In genomic region chr17:83545756-83546742, GRCm38 (mm10) we compare ENCODE assay signal across 8 mouse cellular contexts. TPM values are rescaled to one million over a fixed set of nuclear protein-coding genes. Genes with fewer than 3 reads are reported as not detected.
DNase-seq lines count a peak whose midpoint lies in the region; ATAC-seq and TF ChIP-seq lines count a peak whose summit lies in the region.

No protein-coding gene starts in this region.

- TF ChIP-seq CTCF in cerebellum, adult 2 months (IDR thresholded peaks at IDR 0.05; ENCODE audit: borderline replicate concordance, insufficient read depth, low read depth, low read length), result no peak
- TF ChIP-seq CTCF in thymus, adult 2 months (IDR thresholded peaks at IDR 0.05; ENCODE audit: borderline replicate concordance, control insufficient read depth, extremely low read depth, insufficient read depth, low read length, poor library complexity), result no peak

- 46% methylated on average over 35 of the region's 35 CpGs for WGBS in cerebellum, adult 2 months
- 55% methylated on average over 35 of the region's 35 CpGs for WGBS in thymus, adult 2 months
- WGBS in hindbrain, embryonic 12.5 days, result 7% methylated on average over 35 of the region's 35 CpGs
- 5% methylated on average over 35 of the region's 35 CpGs for WGBS in midbrain, embryonic 11.5 days

- peak overlapping the region; percentile 49 for H3K4me2 ChIP-seq in hindbrain, embryonic 12.5 days (replicated peaks)
- H3K4me2 ChIP-seq in midbrain, embryonic 11.5 days, result peak overlapping the region; percentile 43

- peak overlapping the region; percentile 21 for H3K4me3 ChIP-seq in cerebellum, adult 2 months (replicated peaks; ENCODE audit: insufficient read depth, low read depth, low read length)
- peak overlapping the region; percentile 20 for H3K4me3 ChIP-seq in thymus, adult 2 months (ENCODE audit: control insufficient read depth, insufficient read depth, low read length)
- H3K4me3 ChIP-seq in hindbrain, embryonic 12.5 days, result peak overlapping the region; percentile 25
- peak overlapping the region; percentile 23 for H3K4me3 ChIP-seq in midbrain, embryonic 11.5 days (ENCODE audit: low read depth, low read length)

- no peaks in the 10 kb centered on the region for H3K36me3 ChIP-seq in thymus, adult 2 months (ENCODE audit: control insufficient read depth, insufficient read depth, low read length)
- no peaks in the 10 kb centered on the region for H3K36me3 ChIP-seq in hindbrain, embryonic 12.5 days
- no peaks in the 10 kb centered on the region for H3K36me3 ChIP-seq in midbrain, embryonic 11.5 days (ENCODE audit: control insufficient read depth, insufficient read depth, low read length)

- H3K9ac ChIP-seq in hindbrain, embryonic 12.5 days, result peak overlapping the region; percentile 50
- peak overlapping the region; percentile 49; the same call in 1 of the 2 replicates for H3K9ac ChIP-seq in midbrain, embryonic 11.5 days (ENCODE audit: low read length)

- ATAC-seq in hindbrain, embryonic 12.5 days (ENCODE audit: low FRiP score), result peak; percentile 82
- ATAC-seq in midbrain, embryonic 11.5 days (ENCODE audit: low FRiP score), result peak; percentile 66
- no peak for ATAC-seq in megakaryocyte, adult 5-6 weeks (ENCODE audit: poor library complexity, severe bottlenecking)

- no peak overlapping the region for H3K27ac ChIP-seq in cerebellum, adult 2 months (ENCODE audit: insufficient read depth, low read length)
- no peak overlapping the region for H3K27ac ChIP-seq in thymus, adult 2 months (ENCODE audit: control insufficient read depth, insufficient read depth, low read length)
- peak overlapping the region; percentile 44 for H3K27ac ChIP-seq in hindbrain, embryonic 12.5 days
- H3K27ac ChIP-seq in midbrain, embryonic 11.5 days (ENCODE audit: low read depth, low read length), result no peak overlapping the region; the same call in 1 of the 2 replicates

- peak; percentile 9 to 11 for DNase-seq in cerebellum, adult 2 months
- no peak for DNase-seq in cerebellum, adult 8-10 months
- DNase-seq in thymus, adult 2 months, result no peak
- no peak for DNase-seq in thymus, postnatal 10 days (ENCODE audit: low spot score in 2 of 2)
- DNase-seq in midbrain, embryonic 11.5 days (ENCODE audit: low spot score, missing footprints), result peak; percentile 93
- DNase-seq in cerebellum, postnatal 36 days, result no peak

- no peak for TF ChIP-seq POLR2A in cerebellum, adult 2 months (IDR thresholded peaks at IDR 0.05; ENCODE audit: borderline replicate concordance, insufficient read depth, low read length)
- TF ChIP-seq POLR2A in thymus, adult 2 months (IDR thresholded peaks at IDR 0.05; ENCODE audit: control insufficient read depth, extremely low read depth, insufficient read depth, low read length, poor library complexity), result no peak

- no peaks in the 10 kb centered on the region for H3K27me3 ChIP-seq in cerebellum, adult 2 months (ENCODE audit: control insufficient read depth, insufficient read depth, low read length)
- no peaks in the 10 kb centered on the region for H3K27me3 ChIP-seq in thymus, adult 2 months (ENCODE audit: control insufficient read depth, insufficient read depth, low read length)
- H3K27me3 ChIP-seq in hindbrain, embryonic 12.5 days, result peaks cover 29% of the 10 kb centered on the region
- H3K27me3 ChIP-seq in midbrain, embryonic 11.5 days (ENCODE audit: control insufficient read depth, insufficient read depth, low read length), result peaks cover 21% of the 10 kb centered on the region

- no peaks in the 10 kb centered on the region for H3K9me3 ChIP-seq in hindbrain, embryonic 12.5 days (replicated peaks)
- H3K9me3 ChIP-seq in midbrain, embryonic 11.5 days (ENCODE audit: control insufficient read depth, low read length), result no peaks in the 10 kb centered on the region

- H3K4me1 ChIP-seq in cerebellum, adult 2 months (ENCODE audit: control insufficient read depth, insufficient read depth, low read length), result peaks cover 5% of the 10 kb centered on the region
- H3K4me1 ChIP-seq in thymus, adult 2 months (replicated peaks; ENCODE audit: control insufficient read depth, insufficient read depth, low read length), result peaks cover 20% of the 10 kb centered on the region
- peaks cover 20% of the 10 kb centered on the region for H3K4me1 ChIP-seq in hindbrain, embryonic 12.5 days
- H3K4me1 ChIP-seq in midbrain, embryonic 11.5 days (ENCODE audit: control insufficient read depth, insufficient read depth, low read length), result peaks cover 10% of the 10 kb centered on the region

RNA-seq across cellular contexts. Expression of gene Cox7a2l, which starts 28.9 kb away (rescaled TPM):
- polyA plus RNA-seq in cerebellum, adult 2 months (2012; rRNA removed), result 254 and 280 TPM in 2 replicates
- polyA plus RNA-seq in thymus, adult 2 months (2012; rRNA removed), result 145 and 151 TPM in 2 replicates
- polyA plus RNA-seq in hindbrain, embryonic 12.5 days (2016; fragmentation: Nextera tagmentation; extraction: Ambion mirVana), result 139 TPM in 2 replicates
- polyA plus RNA-seq in midbrain, embryonic 11.5 days (2014; fragmentation: Nextera tagmentation; extraction: Ambion mirVana), result 174 and 182 TPM in 2 replicates
- 266 and 313 TPM in 2 replicates for total RNA-seq in megakaryocyte, adult 5-6 weeks (2015)
- total RNA-seq in megakaryocyte, adult 5-6 weeks (2017), result 182 and 228 TPM in 2 replicates

Comparison
In these comparisons a context has a peak if more than half of its experiments do, and no peak if none do; other contexts are left out.
1. DNase-seq: peak in cerebellum, adult 2 months (2 of 2) and midbrain, embryonic 11.5 days (single experiment); none in cerebellum, adult 8-10 months (single experiment), thymus, adult 2 months (single experiment), thymus, postnatal 10 days (0 of 2) and cerebellum, postnatal 36 days (0 of 2).
2. Peak in every context shown above with its lines, with median percentiles within 50 percentile points of each other: H3K4me3 ChIP-seq.